36 mouse cellular contexts compared by ENCODE assay signal in the genomic region with DNA sequence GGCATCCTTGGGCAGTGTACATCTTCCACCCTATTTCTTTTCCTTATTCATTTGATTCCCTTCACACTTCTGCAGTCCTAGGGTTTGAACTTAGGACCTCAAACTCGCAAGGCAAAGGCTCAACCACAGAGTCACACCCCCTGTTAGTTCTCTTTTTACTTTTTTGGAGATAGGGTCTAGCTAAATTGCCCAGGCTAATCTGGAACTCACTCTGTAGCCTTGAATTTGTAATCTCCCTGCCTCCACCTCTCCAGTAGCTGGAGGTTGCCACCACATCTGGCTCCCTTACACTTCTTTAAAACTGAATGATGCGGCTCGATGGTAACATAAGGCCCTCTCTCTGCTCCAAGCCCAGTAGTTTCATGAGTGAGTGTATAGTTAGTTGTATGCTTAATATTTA. TPM values are rescaled to one million over a fixed set of nuclear protein-coding genes. Genes with fewer than 3 reads are reported as not detected.
"Had no signal": no experiment of that assay in that cellular context is flagged by ENCODE, and none has a peak within 500 bp of the region (broad histone marks: within the 10 kb centered on the region; RNA-seq: fewer than 3 reads in every experiment).

No protein-coding gene starts in this region.

- H3K27ac ChIP-seq: embryonic facial prominence, embryonic 10.5 days; embryonic facial prominence, embryonic 12.5 days; embryonic facial prominence, embryonic 13.5 days; embryonic facial prominence, embryonic 15.5 days; forebrain, embryonic 10.5 days; forebrain, embryonic 12.5 days; forebrain, embryonic 13.5 days; forebrain, embryonic 15.5 days; gastrocnemius, adult 2 months; heart, adult 2 months had no signal

- H3K4me2 ChIP-seq: embryonic facial prominence, embryonic 12.5 days; embryonic facial prominence, embryonic 13.5 days; embryonic facial prominence, embryonic 15.5 days; forebrain, embryonic 12.5 days; forebrain, embryonic 13.5 days; forebrain, embryonic 15.5 days had no signal

- H3K36me3 ChIP-seq: forebrain, embryonic 15.5 days had no signal

- H3K9me3 ChIP-seq: embryonic facial prominence, embryonic 10.5 days; embryonic facial prominence, embryonic 12.5 days; embryonic facial prominence, embryonic 13.5 days; embryonic facial prominence, embryonic 15.5 days; forebrain, embryonic 10.5 days; forebrain, embryonic 12.5 days; forebrain, embryonic 13.5 days; forebrain, embryonic 15.5 days had no signal

- H3K27me3 ChIP-seq: embryonic facial prominence, embryonic 12.5 days; embryonic facial prominence, embryonic 13.5 days; embryonic facial prominence, embryonic 15.5 days; forebrain, embryonic 12.5 days; forebrain, embryonic 13.5 days; forebrain, embryonic 15.5 days had no signal

- H3K4me3 ChIP-seq: embryonic facial prominence, embryonic 10.5 days; embryonic facial prominence, embryonic 12.5 days; embryonic facial prominence, embryonic 13.5 days; embryonic facial prominence, embryonic 15.5 days; erythroblast, embryonic 14.5 days; forebrain, embryonic 10.5 days; forebrain, embryonic 12.5 days; forebrain, embryonic 13.5 days; forebrain, embryonic 15.5 days; gastrocnemius, adult 2 months; heart, adult 2 months had no signal

- DNase-seq: cerebellum, adult 9-11 months; cerebellum, postnatal 10 days; cerebellum, postnatal 14 days; cerebellum, postnatal 25 days; cerebellum, postnatal 36 days; embryo, embryonic 11 days; forebrain, postnatal 0 days; gastrocnemius, adult 2 months; gastrocnemius, postnatal 10 days; gastrocnemius, postnatal 14 days; gastrocnemius, postnatal 25 days; gastrocnemius, postnatal 36 days; heart, adult 11 months; heart, adult 18-20 months; heart, adult 2 months had no signal

- H3K9ac ChIP-seq: embryonic facial prominence, embryonic 12.5 days; embryonic facial prominence, embryonic 13.5 days; embryonic facial prominence, embryonic 15.5 days; forebrain, embryonic 12.5 days; forebrain, embryonic 13.5 days; forebrain, embryonic 15.5 days; forebrain, postnatal 0 days had no signal

- ATAC-seq: forebrain, embryonic 13.5 days; forebrain, embryonic 14.5 days; forebrain, embryonic 15.5 days; forebrain, embryonic 16.5 days; forebrain, postnatal 0 days had no signal

RNA-seq across cellular contexts. Expression of a gene that starts 21.4 kb away (rescaled TPM):
- total RNA-seq: common myeloid progenitor, adult 5-6 weeks; forebrain, postnatal 0 days; gastrocnemius, adult 18-20 months; gastrocnemius, adult 2 months; gastrocnemius, adult 8-10 months; gastrocnemius, postnatal 10 days; gastrocnemius, postnatal 14 days; granulocyte monocyte progenitor cell, adult 5-6 weeks; heart, adult 18-20 months had no signal
- polyA plus RNA-seq: cortical plate, adult 2 months; embryonic facial prominence, embryonic 10.5 days; embryonic facial prominence, embryonic 11.5 days; embryonic facial prominence, embryonic 12.5 days; embryonic facial prominence, embryonic 13.5 days; embryonic facial prominence, embryonic 14.5 days; embryonic facial prominence, embryonic 15.5 days; forebrain, embryonic 10.5 days; forebrain, embryonic 11.5 days; forebrain, embryonic 12.5 days; forebrain, embryonic 13.5 days; forebrain, embryonic 14.5 days; forebrain, embryonic 15.5 days; forebrain, embryonic 16.5 days; frontal cortex, adult 2 months; gonadal fat pad, adult 2 months; heart, adult 2 months had no signal
